In genomic region chr3:149876553-149876952, GRCm38 (mm10) we compare ENCODE assay signal across 12 mouse cellular contexts.
"Had no signal": no experiment of that assay in that cellular context is flagged by ENCODE, and none has a peak within 500 bp of the region (broad histone marks: within the 10 kb centered on the region; RNA-seq: fewer than 3 reads in every experiment).

No protein-coding gene starts in this region.

- H3K27me3 ChIP-seq: kidney, embryonic 15.5 days; limb, embryonic 15.5 days; liver, embryonic 12.5 days; midbrain, embryonic 15.5 days; neural tube, embryonic 12.5 days had no signal

- H3K36me3 ChIP-seq: kidney, embryonic 15.5 days; limb, embryonic 15.5 days; liver, embryonic 12.5 days; midbrain, embryonic 10.5 days; midbrain, embryonic 15.5 days; neural tube, embryonic 12.5 days had no signal

- H3K9ac ChIP-seq: kidney, embryonic 15.5 days; limb, embryonic 15.5 days; liver, embryonic 12.5 days; midbrain, embryonic 15.5 days; neural tube, embryonic 12.5 days had no signal

- H3K4me2 ChIP-seq: kidney, embryonic 15.5 days; limb, embryonic 15.5 days; liver, embryonic 12.5 days; midbrain, embryonic 15.5 days; neural tube, embryonic 12.5 days had no signal

- H3K9me3 ChIP-seq: kidney, embryonic 15.5 days; limb, embryonic 15.5 days; liver, embryonic 12.5 days; midbrain, embryonic 10.5 days; midbrain, embryonic 15.5 days; neural tube, embryonic 12.5 days had no signal

- DNase-seq: kidney, adult 2 months; kidney, postnatal 25 days; thymus, postnatal 4 days had no signal

- H3K4me1 ChIP-seq: kidney, embryonic 15.5 days; limb, embryonic 15.5 days; liver, embryonic 12.5 days; midbrain, embryonic 10.5 days; midbrain, embryonic 15.5 days; neural tube, embryonic 12.5 days had no signal

- H3K27ac ChIP-seq: kidney, embryonic 15.5 days; left cerebral cortex, adult 2 months; limb, embryonic 15.5 days; liver, embryonic 12.5 days; midbrain, embryonic 10.5 days; midbrain, embryonic 15.5 days; neural tube, embryonic 12.5 days; stomach, postnatal 0 days had no signal

- ATAC-seq: intestine, embryonic 16.5 days; liver, embryonic 12.5 days; midbrain, embryonic 15.5 days had no signal

- H3K4me3 ChIP-seq: kidney, embryonic 15.5 days; left cerebral cortex, adult 2 months; limb, embryonic 15.5 days; liver, embryonic 12.5 days; midbrain, embryonic 10.5 days; midbrain, embryonic 15.5 days; neural tube, embryonic 12.5 days had no signal
